Mouse (Mus musculus): Measurements from ENCODE around the gene Oser1. TPM values are rescaled to one million over a fixed set of nuclear protein-coding genes. Genes with fewer than 3 reads are reported as not detected.

The Oser1 gene
- total and polyA plus RNA-seq, 3 experiments = 29.0 to 44.9 (median 38.1) TPM

- TF ChIP-seq USF1 (IDR thresholded peaks at IDR 0.05; ENCODE audit: low read depth, low read length) (peak; percentile 96), CTCF (conservative IDR thresholded peaks at IDR 0.05 in 1 of 2, IDR thresholded peaks at IDR 0.05 in 1 of 2; ENCODE audit: low read depth in 2 of 2, low read length in 2 of 2) (no peak), ETS1 (conservative IDR thresholded peaks at IDR 0.05; ENCODE audit: low read depth, low read length) (peak; percentile 80), USF2 (conservative IDR thresholded peaks at IDR 0.05; ENCODE audit: low read depth, low read length) (peak; percentile 90), POLR2AphosphoS2 (IDR thresholded peaks at IDR 0.05; ENCODE audit: low read depth, low read length) (peak; percentile 70; the same call in 1 of the 2 replicates), NELFE (IDR thresholded peaks at IDR 0.05; ENCODE audit: low read depth, low read length) (peak; percentile 74), HCFC1 (IDR thresholded peaks at IDR 0.05; ENCODE audit: low read depth, low read length) (peak; percentile 78), MAX (IDR thresholded peaks at IDR 0.05; ENCODE audit: low read length) (peak; percentile 99), BHLHE40 (IDR thresholded peaks at IDR 0.05; ENCODE audit: low read depth, low read length) (peak; percentile 100), SIN3A (IDR thresholded peaks at IDR 0.05; ENCODE audit: low read length) (peak; percentile 98), ELF1 (IDR thresholded peaks at IDR 0.05; ENCODE audit: low read depth, low read length) (peak; percentile 91), TCF12 (IDR thresholded peaks at IDR 0.05; ENCODE audit: low read depth, low read length) (peak; percentile 63)
Measured at GRCm38 (mm10) chr2:163419346-163420045, 5.0 kb downstream of the Oser1 start (continued).

GRCm38 (mm10) chr2:163418841-163419345 lies 5.6 kb downstream of the Oser1 start:
- H3K4me1 ChIP-seq (ENCODE audit: control insufficient read depth in 1 of 2, insufficient read depth in 2 of 2) = peaks cover 9 to 28% of the 10 kb centered on the region in 2 experiments

GRCm38 (mm10) chr2:163417830-163418229 lies 6.7 kb downstream of the Oser1 start:
- TF ChIP-seq USF2 (conservative IDR thresholded peaks at IDR 0.05; ENCODE audit: low read depth, low read length) = no peak
- no peak for TF ChIP-seq JUN (IDR thresholded peaks at IDR 0.05; ENCODE audit: insufficient read depth, low read depth, low read length)
- no peak for TF ChIP-seq PAX5 (IDR thresholded peaks at IDR 0.05; ENCODE audit: low read length)
- no peaks in the 10 kb centered on the region for H3K27me3 ChIP-seq (replicated peaks)
- DNase-seq (ENCODE audit: extremely low read depth) = no peak
- H3K79me2 ChIP-seq (replicated peaks; ENCODE audit: control insufficient read depth, extremely low read depth, insufficient read depth, poor library complexity, severe bottlenecking) = peaks cover 36% of the 10 kb centered on the region
- peak overlapping the region; percentile 83 for H3K9ac ChIP-seq (ENCODE audit: insufficient read depth, low read depth)
- dilution Hi-C loops (cut with MboI; ENCODE audit: extremely low pct_ligation_motif_present, extremely low pct_unique_long_range_greater_than_20kb, low sequenced_read_pairs) (no loop called here), in situ Hi-C loops (cut with MboI; ENCODE audit: low pct_ligation_motif_present, low pct_unique_long_range_greater_than_20kb, low sequenced_read_pairs) (loop anchor here (10.0 kb wide), 1 partner anchor 323 kb away; no protein-coding TSS in a partner anchor)
- peak overlapping the region in 2 of 3 experiments; percentile 86 to 95 for H3K4me3 ChIP-seq (replicated peaks in 1 of 3; ENCODE audit: low read depth in 2 of 3, low read length in 2 of 3, poor library complexity in 1 of 3)
- no peaks in the 10 kb centered on the region for H3K9me3 ChIP-seq (replicated peaks; ENCODE audit: low read length)
- no peak overlapping the region for H3K27ac ChIP-seq (ENCODE audit: insufficient read depth, low read depth)
- H3K4me1 ChIP-seq (ENCODE audit: control insufficient read depth in 1 of 2, insufficient read depth in 2 of 2) = peaks cover 9 to 28% of the 10 kb centered on the region in 2 experiments
- H3K36me3 ChIP-seq (replicated peaks in 1 of 2; ENCODE audit: control insufficient read depth in 1 of 2, insufficient read depth in 1 of 2, low read length in 1 of 2) = peaks cover 13 to 31% of the 10 kb centered on the region in 2 experiments
- H3K4me2 ChIP-seq (ENCODE audit: insufficient read depth, low read depth, poor library complexity, severe bottlenecking) = peak overlapping the region; percentile 92

More at GRCm38 (mm10) chr2:163418841-163419345, 5.6 kb downstream of the Oser1 start:
- Histone ChIP-seq H3K9me3 (replicated peaks; ENCODE audit: low read length) (no peaks in the 10 kb centered on the region), H3K4me3 (replicated peaks in 1 of 3; ENCODE audit: low read depth in 2 of 3, low read length in 2 of 3, poor library complexity in 1 of 3) (peak overlapping the region; percentile 86 to 97 (median 95)), H3K9ac (ENCODE audit: insufficient read depth, low read depth) (peak overlapping the region; percentile 83), H3K79me2 (replicated peaks; ENCODE audit: control insufficient read depth, extremely low read depth, insufficient read depth, poor library complexity, severe bottlenecking) (peaks cover 35% of the 10 kb centered on the region), H3K4me2 (ENCODE audit: insufficient read depth, low read depth, poor library complexity, severe bottlenecking) (peak overlapping the region; percentile 92; the same call in 1 of the 2 replicates), H3K27ac (ENCODE audit: insufficient read depth, low read depth) (peak overlapping the region; percentile 38), H3K27me3 (replicated peaks) (no peaks in the 10 kb centered on the region), H3K36me3 (replicated peaks in 1 of 2; ENCODE audit: control insufficient read depth in 1 of 2, insufficient read depth in 1 of 2, low read length in 1 of 2) (peaks cover 10 to 32% of the 10 kb centered on the region in 2 experiments)
- dilution Hi-C loops (cut with MboI; ENCODE audit: extremely low pct_ligation_motif_present, extremely low pct_unique_long_range_greater_than_20kb, low sequenced_read_pairs) = no loop called here
- TF ChIP-seq USF1 (IDR thresholded peaks at IDR 0.05; ENCODE audit: low read depth, low read length) (no peak), PAX5 (IDR thresholded peaks at IDR 0.05; ENCODE audit: low read length) (no peak), SMC3 (IDR thresholded peaks at IDR 0.05; ENCODE audit: low read depth, low read length) (no peak), IRF4 (IDR thresholded peaks at IDR 0.05; ENCODE audit: low read depth, low read length) (no peak), E2F4 (IDR thresholded peaks at IDR 0.05; ENCODE audit: insufficient replicate concordance, low read depth, low read length) (peak; percentile 60; the same call in 1 of the 2 replicates), UBTF (IDR thresholded peaks at IDR 0.05; ENCODE audit: low read depth, low read length) (peak; percentile 64), BHLHE40 (IDR thresholded peaks at IDR 0.05; ENCODE audit: low read depth, low read length) (no peak), ZC3H11A (IDR thresholded peaks at IDR 0.05; ENCODE audit: low read depth, low read length) (no peak)
- in situ Hi-C loops (cut with MboI; ENCODE audit: low pct_ligation_motif_present, low pct_unique_long_range_greater_than_20kb, low sequenced_read_pairs) = loop anchor here (10.0 kb wide), 1 partner anchor 324 kb away; no protein-coding TSS in a partner anchor
- peak; percentile 41 for DNase-seq (ENCODE audit: extremely low read depth)

All from CH12.LX (cell line).